Mouse (Mus musculus): ENCODE data around the gene Wfikkn2.
A peak's percentile ranks its signal among the peaks of the same experiment; 100 is the strongest.

Wfikkn2 gene

DNA sequence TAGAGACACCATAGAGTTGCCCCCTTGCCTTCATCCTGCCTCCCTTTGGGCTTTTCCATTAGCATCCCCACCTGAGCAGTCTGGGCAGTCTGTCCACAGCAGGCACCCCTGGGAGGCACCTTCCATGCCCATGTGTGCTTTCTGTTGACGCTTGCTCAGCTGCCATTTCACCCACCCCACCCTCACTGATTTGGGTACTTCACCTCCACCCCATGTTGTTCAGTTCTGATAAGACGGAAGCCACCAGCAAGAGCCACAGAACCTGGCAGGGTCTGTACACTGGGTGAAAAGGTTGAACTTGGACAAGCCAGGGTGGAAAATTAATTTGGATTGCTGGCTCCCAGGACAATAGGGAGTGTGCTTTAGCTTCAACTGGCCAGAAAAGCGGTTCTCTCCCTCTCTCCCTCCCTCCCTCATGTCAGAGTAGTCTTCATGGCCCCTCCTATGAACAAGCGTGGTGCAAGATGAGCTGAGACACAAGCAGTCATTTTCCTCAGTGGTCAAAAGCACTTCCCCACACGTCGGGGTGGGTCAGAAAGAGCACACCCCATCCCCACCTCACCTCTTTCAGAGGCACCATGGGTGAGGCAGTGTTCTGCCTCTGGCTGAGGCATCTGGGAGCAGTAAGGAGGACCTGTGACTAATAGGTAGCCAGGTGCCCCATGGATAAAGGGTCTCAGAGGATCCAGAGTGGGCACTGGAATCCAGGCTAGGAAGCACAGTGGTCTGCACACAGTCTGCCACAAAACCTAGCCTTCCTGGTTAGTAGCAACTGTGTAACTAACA lies 16.0 kb upstream of the Wfikkn2 start:
- no peak for DNase-seq (ENCODE audit: low spot score)

- no peak for DNase-seq (ENCODE audit: low spot score)
Measured at GRCm38 (mm10) chr11:94259814-94260213, 14.0 kb upstream of the Wfikkn2 start.

DNA sequence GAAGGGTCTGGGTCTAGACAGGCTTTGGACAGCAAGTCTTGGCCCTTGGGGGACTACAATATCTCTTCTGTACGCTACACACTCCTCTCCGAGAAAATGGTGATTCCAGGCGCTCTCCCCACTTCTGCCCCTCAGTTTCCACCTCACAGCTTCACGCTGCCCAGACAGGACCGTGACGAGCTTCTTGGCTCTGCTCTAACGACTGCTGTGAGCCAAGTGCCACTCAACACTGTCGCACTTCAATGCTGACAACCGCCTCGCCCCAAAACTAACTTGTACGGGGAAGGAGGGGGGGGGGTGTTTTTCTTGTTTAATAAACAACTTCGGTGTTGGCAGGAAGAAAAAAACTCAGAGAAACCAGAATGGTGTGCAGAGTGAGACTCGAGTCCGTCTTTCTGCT lies 12.2 kb upstream of the Wfikkn2 start:
- no peak for DNase-seq (ENCODE audit: low spot score)

GRCm38 (mm10) chr11:94255733-94256132 lies 9.9 kb upstream of the Wfikkn2 start:
- DNase-seq (ENCODE audit: low spot score), result no peak

- DNase-seq (ENCODE audit: low spot score), result no peak
Measured at GRCm38 (mm10) chr11:94253691-94254090, 7.9 kb upstream of the Wfikkn2 start.

GRCm38 (mm10) chr11:94253156-94253555 lies 7.4 kb upstream of the Wfikkn2 start:
- no peak for DNase-seq (ENCODE audit: low spot score)

DNA sequence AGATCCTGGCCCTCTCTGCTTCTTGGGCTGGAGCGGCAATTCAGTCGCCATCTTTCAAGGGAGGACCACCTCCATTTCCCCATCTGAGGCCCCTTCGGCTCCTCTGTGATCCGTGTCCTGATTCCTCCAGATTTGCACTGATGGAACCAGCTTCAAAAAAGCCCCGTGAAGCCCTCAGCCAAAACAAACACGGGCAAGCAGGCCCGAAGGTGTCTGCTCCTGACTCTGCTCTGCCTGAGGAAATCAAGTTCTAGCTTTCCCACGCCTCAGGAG lies 920 bp upstream of the Wfikkn2 start:
- no peak for DNase-seq (ENCODE audit: low spot score)

DNA sequence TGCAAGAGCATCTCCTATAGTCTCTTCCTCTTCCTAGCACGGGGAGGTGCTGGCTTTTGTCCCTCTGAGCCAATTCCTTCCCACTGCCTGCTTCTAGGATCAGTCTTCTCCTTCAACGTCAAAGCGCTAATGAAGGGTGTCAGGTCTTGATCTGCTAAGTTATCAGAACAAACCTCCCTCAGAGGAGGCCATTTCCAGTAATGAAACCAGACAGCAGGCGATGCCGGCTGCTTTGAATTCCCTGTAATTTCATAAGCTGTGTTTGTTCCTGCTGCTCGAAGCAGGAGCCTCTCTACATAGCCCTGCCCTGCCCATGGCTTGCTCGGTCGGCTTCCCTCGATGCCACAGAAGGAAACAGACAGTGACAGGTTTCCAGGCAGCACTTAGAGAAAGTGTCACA lies 1.4 kb downstream of the Wfikkn2 start:
- DNase-seq (ENCODE audit: low spot score), result peak; percentile 58

DNA sequence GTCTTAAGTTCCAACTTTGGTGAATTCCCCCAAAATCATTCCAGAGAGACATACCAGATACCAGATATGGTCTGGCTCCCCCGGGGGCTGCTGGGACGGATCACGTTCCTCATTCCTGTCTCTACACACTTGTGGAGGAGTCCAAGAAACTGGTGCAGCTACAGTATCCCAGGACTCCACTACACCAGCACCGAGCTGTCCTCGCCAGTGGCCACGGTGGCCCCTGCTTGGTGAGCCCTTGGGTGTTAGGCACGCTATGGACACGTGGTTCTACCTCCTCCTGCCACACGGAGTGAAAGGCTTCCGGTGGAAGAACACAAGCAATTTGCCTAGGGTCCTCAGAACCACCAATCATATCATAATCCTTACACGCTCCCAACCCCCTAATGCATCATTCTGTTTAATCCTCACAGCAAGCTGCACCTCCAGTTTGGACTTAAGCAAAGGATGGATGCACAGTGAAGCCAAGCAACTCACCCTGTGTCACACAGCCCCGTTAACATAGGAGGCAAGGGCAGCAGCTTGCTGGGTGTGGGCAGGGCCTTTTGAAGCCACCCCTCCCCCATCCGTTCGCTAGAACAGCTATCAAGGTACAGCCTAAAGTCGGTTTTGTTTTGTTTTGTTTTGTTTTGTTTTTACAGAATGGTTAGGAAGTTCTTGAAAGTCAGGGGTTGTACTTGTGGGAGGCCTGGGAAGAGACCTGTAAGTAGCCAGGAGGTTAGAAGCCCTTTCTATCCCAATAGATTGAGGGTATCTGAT lies 2.2 kb downstream of the Wfikkn2 start:
- DNase-seq (ENCODE audit: low spot score), result peak; percentile 46

- peak; percentile 54 for DNase-seq (ENCODE audit: low spot score)
Measured at GRCm38 (mm10) chr11:94242760-94243421, 2.9 kb downstream of the Wfikkn2 start.

DNA sequence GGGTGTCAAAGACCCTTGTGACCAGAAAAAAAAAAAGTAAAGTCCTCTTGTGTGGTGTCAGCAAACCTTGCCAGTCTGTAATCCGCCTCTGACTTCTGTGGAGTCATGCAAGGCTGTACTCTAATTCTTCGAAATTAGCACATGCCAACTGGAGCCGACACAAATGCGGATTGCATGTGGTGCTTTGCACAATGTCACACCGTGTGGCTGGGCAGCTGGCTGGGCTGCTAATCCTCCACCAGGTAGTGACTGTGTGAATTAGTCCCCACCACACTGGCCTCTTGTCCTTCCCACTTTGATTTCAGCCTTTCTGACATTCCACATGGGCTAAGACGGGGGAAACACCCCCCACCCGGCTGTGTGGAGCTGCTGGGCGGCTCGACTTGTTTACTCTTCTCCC lies 6.1 kb downstream of the Wfikkn2 start:
- peak; percentile 38 for DNase-seq (ENCODE audit: low spot score)

DNA sequence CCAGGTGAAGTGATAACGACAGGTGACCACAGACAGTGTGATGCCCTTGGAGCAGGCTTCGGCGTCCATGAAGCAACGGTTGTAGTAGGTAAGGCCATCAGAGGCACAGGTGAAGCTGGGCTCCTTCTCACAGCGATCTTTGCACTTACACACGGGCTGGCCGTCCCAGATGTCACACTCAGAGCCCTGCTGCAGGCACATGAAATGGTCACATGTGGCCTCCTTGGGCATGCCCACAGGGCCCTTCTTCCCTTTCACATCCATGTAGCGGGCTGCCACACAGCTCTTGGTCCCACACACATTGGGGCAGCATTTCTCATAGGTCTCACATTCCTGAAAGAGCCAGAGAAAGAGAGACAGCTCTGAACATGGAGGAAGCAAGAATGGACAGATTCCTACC lies 7.0 kb downstream of the Wfikkn2 start:
- no peak for DNase-seq (ENCODE audit: low spot score)

GRCm38 (mm10) chr11:94236074-94236473 lies 9.7 kb downstream of the Wfikkn2 start:
- peak; percentile 95 for DNase-seq (ENCODE audit: low spot score)

DNA sequence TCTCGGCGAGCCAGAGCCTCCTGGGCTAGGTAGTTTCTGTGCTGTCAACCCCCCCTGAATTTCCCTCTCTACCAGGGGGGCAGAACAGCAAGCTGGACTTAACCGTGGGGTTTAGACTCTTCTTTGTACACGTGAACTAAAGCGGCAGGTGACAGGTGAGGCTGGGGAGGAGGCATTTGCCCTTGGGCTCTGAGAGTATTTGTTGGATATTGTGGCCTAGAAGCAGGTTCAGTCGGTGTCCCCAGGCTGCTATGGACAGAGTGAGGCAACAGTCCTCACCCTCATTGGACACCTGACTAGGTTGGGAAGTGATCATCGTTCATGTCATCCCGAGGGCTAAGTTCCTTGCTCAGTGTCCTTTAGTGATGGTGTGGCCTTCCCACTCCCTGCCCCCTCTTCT lies 10.9 kb downstream of the Wfikkn2 start:
- no peak for DNase-seq (ENCODE audit: low spot score)

DNA sequence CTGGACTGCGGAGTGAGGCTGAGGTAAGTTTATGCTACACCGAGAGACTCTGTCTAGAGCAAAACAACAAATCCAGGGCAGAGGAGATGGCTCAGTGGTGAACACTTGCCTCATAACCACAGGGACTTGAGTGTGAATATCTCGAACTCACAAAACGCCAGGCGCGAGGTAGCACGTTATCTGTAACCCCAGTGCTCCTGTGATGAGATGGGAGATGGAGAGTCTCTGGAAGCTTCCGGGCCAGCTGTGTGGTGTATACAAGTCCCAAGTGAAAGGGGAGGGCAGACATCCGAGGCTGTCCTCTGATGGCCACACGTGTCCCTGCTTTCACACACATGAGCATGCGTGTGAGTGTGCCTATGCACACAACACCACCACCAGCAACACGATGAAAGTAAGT lies 11.4 kb downstream of the Wfikkn2 start:
- no peak for DNase-seq (ENCODE audit: low spot score)

GRCm38 (mm10) chr11:94233405-94233804 lies 12.4 kb downstream of the Wfikkn2 start:
- no peak for DNase-seq (ENCODE audit: low spot score)

GRCm38 (mm10) chr11:94231821-94232552 lies 13.8 kb downstream of the Wfikkn2 start:
- DNase-seq (ENCODE audit: low spot score), result no peak

GRCm38 (mm10) chr11:94230244-94230643 lies 15.6 kb downstream of the Wfikkn2 start:
- DNase-seq (ENCODE audit: low spot score), result no peak

GRCm38 (mm10) chr11:94229207-94229960 lies 16.4 kb downstream of the Wfikkn2 start:
- DNase-seq (ENCODE audit: low spot score), result no peak

- DNase-seq (ENCODE audit: low spot score), result no peak
Measured at GRCm38 (mm10) chr11:94228416-94228815, 17.4 kb downstream of the Wfikkn2 start.

DNA sequence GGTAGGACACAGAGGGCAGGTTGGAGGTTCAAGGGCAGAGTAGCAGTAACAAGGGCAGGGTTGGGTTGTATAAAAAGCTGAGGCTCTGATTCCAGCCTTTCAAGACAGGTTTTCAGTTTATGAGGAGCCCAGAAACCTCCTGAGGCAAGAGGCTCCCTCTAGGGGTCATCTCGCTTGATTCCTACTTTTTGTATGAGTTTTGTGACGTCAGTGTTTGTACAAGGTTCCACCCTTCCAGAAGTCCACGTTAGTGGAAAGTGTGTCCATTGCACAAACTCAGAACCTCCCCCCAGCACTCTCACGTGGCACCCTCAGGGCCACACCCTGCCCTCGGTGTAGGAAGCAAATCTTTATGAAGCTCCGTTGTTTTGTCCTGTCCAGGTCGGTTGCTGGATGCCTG lies 19.8 kb downstream of the Wfikkn2 start:
- DNase-seq (ENCODE audit: low spot score), result peak; percentile 79

- no peak for DNase-seq (ENCODE audit: low spot score)
Measured at GRCm38 (mm10) chr11:94223531-94223930, 22.3 kb downstream of the Wfikkn2 start.

All from retina, embryonic 14.5 days (tissue).